Mouse (Mus musculus) left cerebral cortex, adult 2 months (tissue): ENCODE results near the gene Ptprr. TPM values are rescaled to one million over a fixed set of nuclear protein-coding genes. Genes with fewer than 3 reads are reported as not detected.
A peak's percentile ranks its signal among the peaks of the same experiment; 100 is the strongest.

Experiments used
- DNase-seq, 2 experiments: peaks; one replicate each; pipeline ENCODE4 v3.0.0; 2021 to 2022; ENCODE audit warnings: low spot score in 2 of 2, mixed read lengths in 1 of 2; ENCODE audit errors: extremely low spot score in 1 of 2
- H3K27ac ChIP-seq: fragments of 200-600 bp; 2 replicates; pipeline ENCODE4 v1.8.1; 2022
- H3K4me3 ChIP-seq: fragments of 200-600 bp; 2 replicates; pipeline ENCODE4 v1.8.1; 2022
- CTCF ChIP-seq: fragments of 200-600 bp; IDR thresholded peaks from 2 replicates; pipeline ENCODE4 v1.8.1; 2022; ENCODE audit warnings: antibody characterized with exemption, mild to moderate bottlenecking, moderate library complexity
- intact Hi-C: fragments of 180-260 bp; cut with DNase I; formaldehyde crosslinking; loops from one replicate; pipeline ENCODE4 v1.15.1; 2025
- total RNA-seq, 2 experiments: library from RNA; stranded (reverse); gene quantifications; 2 replicates each; pipeline ENCODE4 v1.2.3; 2021

Ptprr gene
- total RNA-seq, 2 experiments from 2014 or later = 17.0 to 17.3 TPM

- intact Hi-C loops = loop anchor here (5.0 kb wide), 1 partner anchor 158 kb away; the partner anchor contains the start of gene Ptprr
- no peak overlapping the region for H3K27ac ChIP-seq
- H3K4me3 ChIP-seq = no peak overlapping the region
- no peak for DNase-seq
- TF ChIP-seq CTCF = no peak
Observed at GRCm38 (mm10) chr10:116175324-116175883, 157.4 kb downstream of the Ptprr start.

DNA sequence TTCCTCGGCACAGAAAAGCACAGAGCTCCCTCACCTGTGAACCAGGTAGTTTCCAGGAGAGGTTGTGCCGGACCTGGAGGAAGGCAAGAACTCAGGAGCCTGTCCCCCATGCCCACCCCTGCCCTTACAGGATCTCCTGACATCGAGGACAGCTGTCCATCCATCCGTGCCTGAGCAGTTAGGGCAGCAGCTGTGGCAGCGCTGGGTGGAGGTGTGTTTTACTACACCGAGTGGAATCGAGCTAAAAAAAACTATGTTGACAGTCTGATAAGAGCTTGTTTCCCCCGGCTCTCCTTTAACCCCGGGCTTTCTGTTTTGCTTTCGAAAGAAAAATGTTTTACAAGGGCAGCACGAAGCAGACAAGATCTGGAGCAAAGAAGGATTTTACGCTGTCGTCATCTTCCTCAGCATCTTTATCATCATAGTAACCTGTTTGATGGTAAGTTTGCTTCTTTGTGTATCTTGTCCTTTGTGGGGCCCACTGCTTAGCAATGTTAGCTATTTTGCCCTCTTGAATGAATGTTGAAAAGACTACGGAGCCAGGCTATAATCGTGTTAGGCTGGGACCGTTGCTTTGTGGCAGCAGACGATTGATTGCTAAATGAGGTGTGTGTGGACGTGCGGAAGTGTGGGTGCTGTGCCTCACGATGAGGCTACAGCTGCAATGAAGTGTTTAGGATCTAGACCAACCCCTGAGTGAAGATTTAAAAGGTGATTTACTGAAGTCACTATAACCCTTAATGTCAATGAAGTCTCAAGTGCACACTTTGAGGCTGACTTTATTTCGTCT lies 159.6 kb downstream of the Ptprr start:
- no peak for DNase-seq
- intact Hi-C loops = loop anchor here (5.0 kb wide), 1 partner anchor 160 kb away; the partner anchor contains the start of gene Ptprr
- no peak overlapping the region for H3K4me3 ChIP-seq
- TF ChIP-seq CTCF = no peak
- H3K27ac ChIP-seq = no peak overlapping the region

DNA sequence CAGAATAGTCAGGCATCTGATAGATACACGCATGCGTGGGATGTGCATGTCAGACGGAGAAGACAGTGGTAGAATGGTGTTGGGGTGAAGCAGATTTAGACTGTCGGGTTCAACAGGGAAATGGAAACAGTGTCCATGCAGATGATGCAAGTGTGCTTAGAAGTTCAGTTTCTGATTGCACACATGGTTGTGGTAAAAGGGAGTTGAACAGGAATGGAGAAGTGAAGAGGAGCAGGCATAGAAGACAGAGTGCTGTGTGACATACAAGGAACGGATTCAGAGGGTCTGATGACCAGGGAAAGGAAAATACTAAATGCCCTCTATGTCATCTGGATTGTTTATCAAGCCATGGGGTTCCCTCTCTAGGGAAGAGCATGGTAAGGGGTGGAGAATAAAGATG lies 163.2 kb downstream of the Ptprr start:
- Histone ChIP-seq H3K27ac (no peak overlapping the region), H3K4me3 (no peak overlapping the region)
- TF ChIP-seq CTCF = no peak
- DNase-seq = no peak
- intact Hi-C loops = no loop called here

- Histone ChIP-seq H3K4me3 (no peak overlapping the region), H3K27ac (no peak overlapping the region)
- intact Hi-C loops = no loop called here
- DNase-seq = peak; percentile 34 to 47
- no peak for TF ChIP-seq CTCF
Observed at GRCm38 (mm10) chr10:116182221-116182620, 164.2 kb downstream of the Ptprr start.

GRCm38 (mm10) chr10:116183258-116183657 lies 165.2 kb downstream of the Ptprr start:
- no peak for TF ChIP-seq CTCF
- H3K4me3 ChIP-seq = no peak overlapping the region
- no peak overlapping the region for H3K27ac ChIP-seq
- intact Hi-C loops = no loop called here
- DNase-seq = no peak

DNA sequence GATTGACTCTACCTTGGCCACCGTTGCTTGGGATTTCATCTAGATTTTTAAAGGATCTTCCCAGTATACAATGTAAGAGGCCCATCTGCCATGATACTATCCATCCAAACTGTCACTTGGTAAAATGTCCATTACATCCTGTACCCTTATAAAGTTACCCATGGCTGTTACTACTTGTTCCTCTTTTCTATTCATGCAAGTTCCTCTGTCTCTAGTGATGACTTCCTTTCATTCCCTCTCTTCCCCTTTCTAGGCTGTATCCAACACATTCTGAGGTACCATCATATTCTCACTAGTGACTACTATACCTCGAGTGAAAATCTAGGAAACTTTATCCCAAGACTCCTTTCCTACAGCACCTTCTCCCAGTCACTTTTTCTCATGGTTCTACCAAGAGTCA lies 173.7 kb downstream of the Ptprr start:
- no peak for DNase-seq
- Histone ChIP-seq H3K4me3 (no peak overlapping the region), H3K27ac (no peak overlapping the region)
- no peak for TF ChIP-seq CTCF
- intact Hi-C loops = loop anchor here (10.0 kb wide), 3 partner anchors 577 to 867 kb away; no protein-coding TSS in a partner anchor

GRCm38 (mm10) chr10:116192293-116192692 lies 174.3 kb downstream of the Ptprr start:
- intact Hi-C loops = loop anchor here (10.0 kb wide), 3 partner anchors 577 to 867 kb away; no protein-coding TSS in a partner anchor
- no peak for DNase-seq
- H3K4me3 ChIP-seq = no peak overlapping the region
- TF ChIP-seq CTCF = no peak
- no peak overlapping the region for H3K27ac ChIP-seq

- intact Hi-C loops = loop anchor here (10.0 kb wide), 3 partner anchors 580 to 870 kb away; no protein-coding TSS in a partner anchor
- no peak for TF ChIP-seq CTCF
- DNase-seq = no peak
- H3K27ac ChIP-seq = no peak overlapping the region
- no peak overlapping the region for H3K4me3 ChIP-seq
Observed at GRCm38 (mm10) chr10:116194409-116194808, 176.4 kb downstream of the Ptprr start.

GRCm38 (mm10) chr10:116196596-116197415 lies 178.8 kb downstream of the Ptprr start:
- intact Hi-C loops = loop anchor here (1.0 to 10.0 kb wide), 6 partner anchors 113 to 872 kb away; partner anchors contain the start of gene Ptprr
- no peak overlapping the region for H3K27ac ChIP-seq
- H3K4me3 ChIP-seq = no peak overlapping the region
- peak; percentile 24 to 29 for DNase-seq
- peak; percentile 59 for TF ChIP-seq CTCF

DNA sequence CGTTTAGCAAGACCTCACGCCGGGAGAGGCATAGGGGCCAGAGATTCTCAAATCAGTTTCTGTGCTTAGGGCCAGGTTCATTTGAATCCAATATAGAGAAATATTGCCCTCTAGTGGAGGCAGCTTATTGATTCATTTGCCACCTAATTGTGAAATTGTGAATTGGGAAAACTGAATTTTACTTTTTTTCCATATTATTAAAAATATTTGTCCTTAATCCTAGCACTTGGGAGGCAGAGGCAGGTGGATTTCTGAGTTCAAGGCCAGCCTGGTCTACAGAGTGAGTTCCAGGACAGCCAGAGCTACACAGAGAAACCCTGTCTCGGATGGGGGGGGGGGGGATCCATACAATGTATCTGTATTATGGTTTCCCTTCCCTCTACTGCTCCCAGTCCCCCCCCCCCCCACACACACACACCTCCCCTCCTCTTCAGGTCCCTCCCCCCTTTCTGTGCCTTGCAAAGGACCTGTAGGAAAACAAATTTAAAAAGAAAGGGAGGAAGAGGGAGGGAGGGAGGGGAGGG lies 179.5 kb downstream of the Ptprr start:
- H3K4me3 ChIP-seq = no peak overlapping the region
- intact Hi-C loops = loop anchor here (1.0 to 10.0 kb wide), 6 partner anchors 113 to 873 kb away; partner anchors contain the start of gene Ptprr
- no peak for DNase-seq
- peak; percentile 69 for TF ChIP-seq CTCF
- H3K27ac ChIP-seq = no peak overlapping the region

DNA sequence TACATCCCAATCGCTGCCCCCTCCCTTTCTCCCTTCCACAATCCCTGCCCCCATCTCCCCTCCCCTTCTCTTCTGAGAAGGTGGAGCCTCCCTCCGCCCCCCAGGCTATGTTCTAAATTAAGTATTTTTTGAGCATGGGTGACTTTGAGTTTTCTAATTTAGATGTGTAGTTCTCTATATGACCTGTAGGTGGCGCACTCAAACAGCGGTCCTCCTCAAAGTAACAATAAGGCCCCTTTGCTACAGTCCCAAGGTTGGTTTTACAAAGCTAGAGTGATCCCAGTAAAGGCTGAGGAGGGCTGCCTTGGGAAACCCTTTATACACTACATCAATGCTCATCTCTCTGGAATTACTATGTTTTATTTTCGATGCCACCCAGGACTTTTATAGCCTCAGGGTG lies 181.0 kb downstream of the Ptprr start:
- DNase-seq = no peak
- intact Hi-C loops = loop anchor here (5.0 to 10.0 kb wide), 5 partner anchors 182 to 874 kb away; partner anchors contain the start of gene Ptprr
- peak; percentile 68 for TF ChIP-seq CTCF
- H3K4me3 ChIP-seq = no peak overlapping the region
- H3K27ac ChIP-seq = no peak overlapping the region
